Mouse (Mus musculus): ENCODE results near the gene Ror2. TPM values are rescaled to one million over a fixed set of nuclear protein-coding genes. Genes with fewer than 3 reads are reported as not detected.

The Ror2 gene
- polyA plus RNA-seq, 1 experiment = not detected

- no peaks in the 10 kb centered on the region; the same call in 1 of the 2 replicates for H3K4me1 ChIP-seq (ENCODE audit: control insufficient read depth, insufficient read depth, low read length)
- TF ChIP-seq POLR2A (IDR thresholded peaks at IDR 0.05; ENCODE audit: borderline replicate concordance, control insufficient read depth, low read depth, low read length) (no peak), CTCF (IDR thresholded peaks at IDR 0.05; ENCODE audit: control insufficient read depth, insufficient read depth, low read length) (no peak)
- WGBS = 64% methylated on average over 5 of the region's 5 CpGs
These were observed 24.5 kb upstream of the Ror2 start for GRCm38 (mm10) chr13:53310442-53310841.

DNA sequence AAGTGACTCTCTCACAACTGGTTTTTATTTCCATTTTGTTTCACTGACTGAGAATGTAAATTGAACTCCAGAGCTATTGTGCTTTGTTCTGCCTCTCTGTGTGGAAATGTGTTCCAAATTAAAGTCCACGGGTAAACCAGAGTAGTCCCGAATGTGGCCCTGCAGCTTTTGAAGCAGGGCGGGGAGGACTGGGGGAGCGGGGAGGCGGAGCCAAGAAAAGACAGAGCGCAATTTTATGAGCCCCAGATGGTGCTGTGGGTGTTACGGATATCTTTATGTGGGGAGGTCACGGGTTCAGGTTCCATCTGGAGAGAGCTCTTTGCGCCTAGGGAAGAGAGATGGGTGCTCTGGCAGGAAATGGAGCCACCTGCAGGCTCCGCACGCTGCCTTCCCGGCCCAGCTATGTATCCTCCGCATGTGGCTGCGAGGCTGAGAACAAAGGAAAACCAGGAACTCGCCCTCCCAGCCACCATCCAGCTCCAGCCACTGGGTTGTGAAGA, 23.8 kb upstream of the Ror2 start:
- H3K4me1 ChIP-seq (ENCODE audit: control insufficient read depth, insufficient read depth, low read length) = no peaks in the 10 kb centered on the region; the same call in 1 of the 2 replicates
- no peak overlapping the region for H3K27ac ChIP-seq (ENCODE audit: control insufficient read depth, insufficient read depth, low read depth, low read length, poor library complexity)
- WGBS = 7% methylated on average over 15 of the region's 15 CpGs
- no peak for TF ChIP-seq POLR2A (IDR thresholded peaks at IDR 0.05; ENCODE audit: borderline replicate concordance, control insufficient read depth, low read depth, low read length)
- TF ChIP-seq CTCF (IDR thresholded peaks at IDR 0.05; ENCODE audit: control insufficient read depth, insufficient read depth, low read length) = no peak
- H3K4me3 ChIP-seq (replicated peaks; ENCODE audit: control insufficient read depth, low read depth, low read length) = no peak overlapping the region

More at GRCm38 (mm10) chr13:53310442-53310841, 24.5 kb upstream of the Ror2 start:
- Histone ChIP-seq H3K27ac (ENCODE audit: control insufficient read depth, insufficient read depth, low read depth, low read length, poor library complexity) (no peak overlapping the region), H3K4me3 (replicated peaks; ENCODE audit: control insufficient read depth, low read depth, low read length) (no peak overlapping the region)

- Histone ChIP-seq H3K27ac (ENCODE audit: control insufficient read depth, insufficient read depth, low read depth, low read length, poor library complexity) (no peak overlapping the region), H3K4me1 (ENCODE audit: control insufficient read depth, insufficient read depth, low read length) (no peaks in the 10 kb centered on the region), H3K4me3 (replicated peaks; ENCODE audit: control insufficient read depth, low read depth, low read length) (no peak overlapping the region)
- WGBS = 38% methylated on average over 9 of the region's 9 CpGs
- TF ChIP-seq POLR2A (IDR thresholded peaks at IDR 0.05; ENCODE audit: borderline replicate concordance, control insufficient read depth, low read depth, low read length) (no peak), CTCF (IDR thresholded peaks at IDR 0.05; ENCODE audit: control insufficient read depth, insufficient read depth, low read length) (no peak)
These were observed 23.2 kb upstream of the Ror2 start for GRCm38 (mm10) chr13:53309148-53309547.

- Histone ChIP-seq H3K4me1 (ENCODE audit: control insufficient read depth, insufficient read depth, low read length) (no peaks in the 10 kb centered on the region), H3K27ac (ENCODE audit: control insufficient read depth, insufficient read depth, low read depth, low read length, poor library complexity) (no peak overlapping the region), H3K4me3 (replicated peaks; ENCODE audit: control insufficient read depth, low read depth, low read length) (no peak overlapping the region)
- TF ChIP-seq CTCF (IDR thresholded peaks at IDR 0.05; ENCODE audit: control insufficient read depth, insufficient read depth, low read length) (no peak), POLR2A (IDR thresholded peaks at IDR 0.05; ENCODE audit: borderline replicate concordance, control insufficient read depth, low read depth, low read length) (no peak)
- 63% methylated on average over 5 of the region's 5 CpGs for WGBS
These were observed 20.9 kb upstream of the Ror2 start for GRCm38 (mm10) chr13:53306836-53307235.

GRCm38 (mm10) chr13:53305256-53305655, 19.3 kb upstream of the Ror2 start:
- Histone ChIP-seq H3K4me1 (ENCODE audit: control insufficient read depth, insufficient read depth, low read length) (no peaks in the 10 kb centered on the region), H3K27ac (ENCODE audit: control insufficient read depth, insufficient read depth, low read depth, low read length, poor library complexity) (no peak overlapping the region), H3K4me3 (replicated peaks; ENCODE audit: control insufficient read depth, low read depth, low read length) (no peak overlapping the region)
- no peak for TF ChIP-seq CTCF (IDR thresholded peaks at IDR 0.05; ENCODE audit: control insufficient read depth, insufficient read depth, low read length)
- no peak for TF ChIP-seq POLR2A (IDR thresholded peaks at IDR 0.05; ENCODE audit: borderline replicate concordance, control insufficient read depth, low read depth, low read length)
- WGBS = 69% methylated on average over 8 of the region's 8 CpGs

DNA sequence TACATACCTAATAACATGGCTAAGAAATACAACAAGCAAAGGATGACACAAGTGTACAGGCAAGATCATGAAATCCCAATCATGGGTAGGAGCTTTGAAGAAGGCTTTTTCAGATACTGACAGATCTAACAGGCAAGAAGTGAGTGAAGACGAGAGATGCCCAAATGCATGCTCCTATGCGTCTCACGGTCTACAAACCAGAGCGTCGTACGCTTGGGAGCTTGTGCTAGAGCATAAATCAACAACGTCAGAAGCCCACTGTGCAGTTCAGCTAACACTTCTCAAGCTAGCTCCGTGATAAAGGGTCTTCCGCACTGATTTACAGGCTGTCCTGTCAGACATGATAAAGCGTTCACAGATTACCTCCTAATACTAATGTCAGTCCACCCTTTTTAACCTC, 16.8 kb upstream of the Ror2 start:
- WGBS = 86% methylated on average over 10 of the region's 10 CpGs
- Histone ChIP-seq H3K4me3 (replicated peaks; ENCODE audit: control insufficient read depth, low read depth, low read length) (no peak overlapping the region), H3K4me1 (ENCODE audit: control insufficient read depth, insufficient read depth, low read length) (no peaks in the 10 kb centered on the region), H3K27ac (ENCODE audit: control insufficient read depth, insufficient read depth, low read depth, low read length, poor library complexity) (no peak overlapping the region)
- no peak for TF ChIP-seq CTCF (IDR thresholded peaks at IDR 0.05; ENCODE audit: control insufficient read depth, insufficient read depth, low read length)
- TF ChIP-seq POLR2A (IDR thresholded peaks at IDR 0.05; ENCODE audit: borderline replicate concordance, control insufficient read depth, low read depth, low read length) = no peak

DNA sequence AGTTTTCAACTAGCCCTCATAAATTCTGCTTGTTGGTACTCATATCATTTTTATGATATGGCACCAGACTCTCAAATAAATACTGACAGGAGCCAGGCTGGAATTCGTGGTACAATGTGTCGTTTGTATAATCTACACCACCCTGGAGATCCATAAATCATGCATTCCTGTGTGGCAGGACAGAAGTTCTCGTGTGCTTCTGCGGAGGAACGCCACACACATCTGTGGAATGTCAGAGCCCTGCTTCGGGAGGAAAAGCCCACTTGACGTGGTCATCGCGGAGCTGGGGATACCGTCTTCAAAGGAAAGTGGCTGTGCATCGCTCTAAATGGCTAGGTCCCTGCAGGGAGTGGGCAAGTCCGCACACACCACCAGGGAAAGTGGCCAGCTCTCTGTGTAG, 7.1 kb upstream of the Ror2 start:
- no peak for TF ChIP-seq CTCF (IDR thresholded peaks at IDR 0.05; ENCODE audit: control insufficient read depth, insufficient read depth, low read length)
- H3K4me3 ChIP-seq (replicated peaks; ENCODE audit: control insufficient read depth, low read depth, low read length) = no peak overlapping the region
- no peaks in the 10 kb centered on the region for H3K4me1 ChIP-seq (ENCODE audit: control insufficient read depth, insufficient read depth, low read length)
- H3K27ac ChIP-seq (ENCODE audit: control insufficient read depth, insufficient read depth, low read depth, low read length, poor library complexity) = no peak overlapping the region
- 43% methylated on average over 12 of the region's 12 CpGs for WGBS

DNA sequence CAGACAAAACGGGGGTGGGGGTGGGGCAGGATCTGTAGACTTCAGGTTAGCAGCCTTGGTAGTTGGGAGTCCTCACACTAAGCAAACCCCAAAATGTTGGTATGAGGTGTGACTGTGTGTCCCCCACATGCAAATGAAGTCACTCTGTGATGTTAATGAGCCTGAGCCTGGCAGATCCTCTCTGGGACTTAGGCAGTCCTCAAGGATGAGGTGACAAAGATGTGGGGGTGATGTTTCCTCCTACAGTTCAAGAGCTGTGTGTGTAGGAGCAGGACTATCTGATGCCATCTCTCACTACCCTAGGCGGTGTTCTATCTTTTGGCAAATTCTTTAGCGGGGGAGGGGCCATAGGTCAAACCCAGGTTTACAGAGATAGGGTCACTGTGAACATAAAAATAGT, 6.3 kb upstream of the Ror2 start:
- 75% methylated on average over 3 of the region's 3 CpGs for WGBS
- H3K4me1 ChIP-seq (ENCODE audit: control insufficient read depth, insufficient read depth, low read length) = no peaks in the 10 kb centered on the region
- TF ChIP-seq POLR2A (IDR thresholded peaks at IDR 0.05; ENCODE audit: borderline replicate concordance, control insufficient read depth, low read depth, low read length) (no peak), CTCF (IDR thresholded peaks at IDR 0.05; ENCODE audit: control insufficient read depth, insufficient read depth, low read length) (no peak)

GRCm38 (mm10) chr13:53285261-53285755, 616 bp downstream of the Ror2 start:
- H3K27ac ChIP-seq (ENCODE audit: control insufficient read depth, insufficient read depth, low read depth, low read length, poor library complexity) = no peak overlapping the region; the same call in 1 of the 2 replicates
- H3K4me3 ChIP-seq (replicated peaks; ENCODE audit: control insufficient read depth, low read depth, low read length) = no peak overlapping the region
- no peaks in the 10 kb centered on the region for H3K4me1 ChIP-seq (ENCODE audit: control insufficient read depth, insufficient read depth, low read length)
- TF ChIP-seq CTCF (IDR thresholded peaks at IDR 0.05; ENCODE audit: control insufficient read depth, insufficient read depth, low read length) (no peak), POLR2A (IDR thresholded peaks at IDR 0.05; ENCODE audit: borderline replicate concordance, control insufficient read depth, low read depth, low read length) (no peak)
- 3% methylated on average over 35 of the region's 35 CpGs for WGBS

More for the DNA sequence above, 6.3 kb upstream of the Ror2 start:
- Histone ChIP-seq H3K4me3 (replicated peaks; ENCODE audit: control insufficient read depth, low read depth, low read length) (no peak overlapping the region), H3K27ac (ENCODE audit: control insufficient read depth, insufficient read depth, low read depth, low read length, poor library complexity) (no peak overlapping the region)

All from bone marrow, adult 2 months (tissue).